Mouse (Mus musculus) testis, adult 2 months (tissue): ENCODE measurements around the gene Arfgap1. TPM values are rescaled to one million over a fixed set of nuclear protein-coding genes. Genes with fewer than 3 reads are reported as not detected.

Experiments
- H3K27ac ChIP-seq: fragments of 200-500 bp; 2 replicates; pipeline ENCODE4 v1.5.1; 2012; ENCODE audit warnings: low read depth, low read length; ENCODE audit not compliant: control insufficient read depth, insufficient read depth
- H3K27me3 ChIP-seq: fragments of 200-500 bp; 2 replicates; pipeline ENCODE4 v1.6.1; 2012; ENCODE audit warnings: mild to moderate bottlenecking, low read length, moderate library complexity; ENCODE audit not compliant: control insufficient read depth, insufficient read depth
- H3K36me3 ChIP-seq: fragments of 200-500 bp; 2 replicates; pipeline ENCODE4 v1.6.1; 2012; ENCODE audit warnings: mild to moderate bottlenecking, low read length; ENCODE audit not compliant: control insufficient read depth, insufficient read depth
- H3K4me1 ChIP-seq: fragments of 200-500 bp; 2 replicates; pipeline ENCODE4 v1.6.1; 2012; ENCODE audit warnings: low read length; ENCODE audit not compliant: control insufficient read depth, insufficient read depth
- H3K4me3 ChIP-seq: fragments of 200-500 bp; 2 replicates; pipeline ENCODE4 v1.5.1; 2012; ENCODE audit warnings: low read depth, mild to moderate bottlenecking, low read length, moderate library complexity, mixed read lengths; ENCODE audit not compliant: control insufficient read depth
- CTCF ChIP-seq: fragments of 200-500 bp; IDR thresholded peaks from 2 replicates; pipeline ENCODE4 v1.5.1; 2012; ENCODE audit warnings: low read depth, mild to moderate bottlenecking, inconsistent platforms, low read length, moderate library complexity; ENCODE audit not compliant: control insufficient read depth, insufficient read depth, insufficient replicate concordance
- POLR2A ChIP-seq: fragments of 200-500 bp; IDR thresholded peaks from 2 replicates; pipeline ENCODE4 v1.6.1; 2012; ENCODE audit warnings: low read depth, mild to moderate bottlenecking, inconsistent platforms, low read length, moderate library complexity; ENCODE audit not compliant: control insufficient read depth
- polyA plus RNA-seq: library from polyadenylated mRNA; depleted of rRNA; stranded (reverse); fragments of >200 nt; gene quantifications from 2 replicates; pipeline ENCODE4 v1.2.3, GENCODE M21; 2012

Gene Arfgap1
- polyA plus RNA-seq, 1 experiment: 31.2 TPM

DNA sequence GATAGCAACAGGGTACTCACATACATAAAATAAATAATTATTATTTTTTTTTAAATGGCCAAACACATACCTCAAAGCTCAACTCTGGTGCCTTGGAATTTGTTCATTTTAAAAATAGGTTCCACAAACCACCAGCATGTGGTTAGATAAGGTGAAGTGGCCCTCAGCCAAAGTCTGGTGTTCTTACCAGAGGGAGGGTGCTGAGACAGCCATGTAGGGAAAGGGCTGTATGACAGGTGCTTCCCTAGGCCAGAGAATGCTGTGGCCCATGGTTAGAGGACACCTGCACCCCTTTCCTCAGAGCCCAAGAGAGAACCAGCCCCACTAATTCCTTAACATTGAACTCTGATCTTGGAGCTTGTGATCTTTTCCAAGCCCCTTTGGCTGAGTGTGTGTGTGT, 26.8 kb upstream of the Arfgap1 start:
- H3K4me1 ChIP-seq: no peaks in the 10 kb centered on the region; the same call in 1 of the 2 replicates
- no peaks in the 10 kb centered on the region for H3K27me3 ChIP-seq
- no peak overlapping the region for H3K27ac ChIP-seq
- H3K4me3 ChIP-seq: no peak overlapping the region
- no peaks in the 10 kb centered on the region for H3K36me3 ChIP-seq
- no peak for TF ChIP-seq POLR2A
- no peak for TF ChIP-seq CTCF

DNA sequence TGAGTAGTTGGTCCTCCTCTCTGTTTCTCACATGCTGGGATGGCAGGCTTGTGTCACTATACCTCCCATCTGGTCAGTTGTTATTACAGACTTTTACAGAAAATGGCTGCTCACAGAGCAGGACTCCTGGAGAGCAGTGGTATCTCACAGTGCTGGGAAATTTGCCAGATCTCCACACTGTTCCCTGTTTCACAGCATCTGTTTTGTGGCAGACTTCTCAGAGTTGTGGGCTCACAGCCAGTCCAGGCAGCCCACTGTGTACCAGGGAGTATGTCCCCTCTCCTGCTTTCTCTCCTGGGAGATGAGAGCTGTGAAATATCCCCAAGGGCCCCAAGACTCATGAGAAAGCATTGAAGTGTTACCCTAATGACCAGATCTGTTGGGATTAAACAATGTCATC, 25.2 kb upstream of the Arfgap1 start:
- Histone ChIP-seq H3K4me1 (no peaks in the 10 kb centered on the region; the same call in 1 of the 2 replicates), H3K36me3 (no peaks in the 10 kb centered on the region), H3K27me3 (no peaks in the 10 kb centered on the region), H3K27ac (no peak overlapping the region), H3K4me3 (peak overlapping the region; percentile 37)
- TF ChIP-seq POLR2A (no peak), CTCF (no peak)

GRCm38 (mm10) chr2:180949947-180950346, 17.1 kb upstream of the Arfgap1 start:
- Histone ChIP-seq H3K4me1 (peaks cover 3% of the 10 kb centered on the region; the same call in 1 of the 2 replicates), H3K4me3 (no peak overlapping the region), H3K27me3 (no peaks in the 10 kb centered on the region), H3K36me3 (no peaks in the 10 kb centered on the region), H3K27ac (no peak overlapping the region)
- TF ChIP-seq POLR2A: no peak
- TF ChIP-seq CTCF: no peak

- Histone ChIP-seq H3K36me3 (no peaks in the 10 kb centered on the region), H3K27me3 (no peaks in the 10 kb centered on the region), H3K4me3 (no peak overlapping the region), H3K27ac (no peak overlapping the region), H3K4me1 (peaks cover 4% of the 10 kb centered on the region; the same call in 1 of the 2 replicates)
- TF ChIP-seq CTCF (no peak), POLR2A (no peak)
Measured at GRCm38 (mm10) chr2:180952731-180953171, 14.3 kb upstream of the Arfgap1 start.

DNA sequence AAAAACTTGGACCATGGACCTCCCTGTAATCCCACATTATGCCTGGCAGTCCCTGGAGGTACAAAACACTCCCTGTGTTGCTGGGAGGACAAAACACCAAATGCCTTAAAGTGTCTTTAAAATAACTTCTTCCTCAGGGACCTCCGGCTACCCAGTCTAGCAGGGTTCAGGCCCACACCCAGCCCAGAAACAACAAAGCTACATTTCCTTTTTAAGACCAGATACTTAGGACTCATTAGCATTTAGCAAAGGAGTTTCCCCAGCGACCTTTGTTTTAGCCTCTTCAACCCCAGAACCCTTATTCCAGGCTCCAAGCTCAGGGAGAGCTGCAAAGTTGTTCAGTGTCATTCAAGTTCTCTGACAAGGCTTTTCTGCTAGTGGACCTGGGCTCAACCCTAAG, 13.4 kb upstream of the Arfgap1 start:
- peaks cover 4% of the 10 kb centered on the region; the same call in 1 of the 2 replicates for H3K4me1 ChIP-seq
- H3K27me3 ChIP-seq: no peaks in the 10 kb centered on the region
- no peak overlapping the region for H3K27ac ChIP-seq
- H3K36me3 ChIP-seq: no peaks in the 10 kb centered on the region
- H3K4me3 ChIP-seq: no peak overlapping the region
- no peak for TF ChIP-seq POLR2A
- TF ChIP-seq CTCF: no peak

- H3K36me3 ChIP-seq: no peaks in the 10 kb centered on the region
- peaks cover 4% of the 10 kb centered on the region; the same call in 1 of the 2 replicates for H3K4me1 ChIP-seq
- H3K27ac ChIP-seq: no peak within 1 kb of the TSS
- no peaks in the 10 kb centered on the region for H3K27me3 ChIP-seq
- peak within 1 kb of the TSS; percentile 78 for H3K4me3 ChIP-seq
- TF ChIP-seq CTCF: peak; percentile 8; the same call in 1 of the 2 replicates
- no peak for TF ChIP-seq POLR2A
Measured at GRCm38 (mm10) chr2:180954061-180955047, 12.7 kb upstream of the Arfgap1 start, which contains the start of gene Nkain4. Nkain4 (minus strand) TSS chr2:180954699.

DNA sequence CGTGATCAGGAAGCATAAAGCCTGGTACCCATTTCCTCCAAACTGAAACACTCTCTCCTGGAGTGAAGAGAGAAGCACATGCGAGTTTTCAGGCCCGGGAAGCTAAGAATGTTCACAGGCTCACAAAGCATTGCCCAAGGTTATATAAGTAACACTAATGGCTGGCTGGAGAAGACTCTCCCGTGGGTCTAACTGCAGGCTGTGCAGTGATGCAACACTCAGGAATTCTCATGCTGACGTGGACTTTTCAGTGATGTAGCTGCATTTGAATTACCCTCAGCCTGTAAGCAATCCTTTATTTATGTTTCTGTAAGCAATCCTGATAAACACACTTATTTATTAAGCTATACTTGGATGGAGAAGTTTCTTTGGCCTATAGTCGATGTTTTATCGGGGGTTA, 7.4 kb upstream of the Arfgap1 start:
- Histone ChIP-seq H3K36me3 (no peaks in the 10 kb centered on the region), H3K4me3 (no peak overlapping the region), H3K27me3 (no peaks in the 10 kb centered on the region), H3K4me1 (0 out of 2 replicates have a peak, but pooled peaks cover 4% of the 10 kb centered on the region), H3K27ac (no peak overlapping the region)
- no peak for TF ChIP-seq POLR2A
- no peak for TF ChIP-seq CTCF
